Mouse (Mus musculus) heart, embryonic 10.5 days (tissue): ENCODE results near the gene Cyp27a1. TPM values are rescaled to one million over a fixed set of nuclear protein-coding genes. Genes with fewer than 3 reads are reported as not detected.

Source experiments
- DNase-seq: peaks from one replicate; pipeline ENCODE4 v3.0.0-alpha.2; 2017; ENCODE audit warnings: low spot score
- H3K27ac ChIP-seq: fragments of 300-500 bp; sonication (generic); 2 replicates; pipeline ENCODE4 v1.5.1; 2016; ENCODE audit warnings: mild to moderate bottlenecking
- H3K27me3 ChIP-seq: fragments of 300-500 bp; sonication (generic); 2 replicates; pipeline ENCODE4 v1.6.1; 2016; ENCODE audit warnings: mild to moderate bottlenecking; ENCODE audit not compliant: poor library complexity, insufficient read depth, severe bottlenecking
- H3K36me3 ChIP-seq: fragments of 300-500 bp; sonication (generic); 2 replicates; pipeline ENCODE4 v1.6.1; 2016; ENCODE audit warnings: mild to moderate bottlenecking, moderate library complexity
- H3K4me1 ChIP-seq: fragments of 300-500 bp; sonication (generic); 2 replicates; pipeline ENCODE4 v1.6.1; 2016; ENCODE audit warnings: mild to moderate bottlenecking
- H3K4me3 ChIP-seq: fragments of 300-500 bp; sonication (generic); 2 replicates; pipeline ENCODE4 v1.5.1; 2016; ENCODE audit warnings: mild to moderate bottlenecking, moderate library complexity
- H3K9me3 ChIP-seq: fragments of 300-500 bp; sonication (generic); 2 replicates; pipeline ENCODE4 v1.6.1; 2016; ENCODE audit warnings: mild to moderate bottlenecking, moderate library complexity
- WGBS: fragments of 180-500 bp; shearing (Covaris S2); methylation state at CpG from one replicate; pipeline ENCODE4 v1.1.7; 2016; 5-methylcytosine and 5-hydroxymethylcytosine counted together
- polyA plus RNA-seq: library from polyadenylated mRNA; unstranded; fragments of >200 nt; fragmentation: Nextera tagmentation; extraction: Ambion mirVana; gene quantifications from 2 replicates; pipeline ENCODE4 v1.2.1, GENCODE M21; 2016

Gene Cyp27a1
- polyA plus RNA-seq, 1 experiment from 2014 or later = 11.4 TPM

DNA sequence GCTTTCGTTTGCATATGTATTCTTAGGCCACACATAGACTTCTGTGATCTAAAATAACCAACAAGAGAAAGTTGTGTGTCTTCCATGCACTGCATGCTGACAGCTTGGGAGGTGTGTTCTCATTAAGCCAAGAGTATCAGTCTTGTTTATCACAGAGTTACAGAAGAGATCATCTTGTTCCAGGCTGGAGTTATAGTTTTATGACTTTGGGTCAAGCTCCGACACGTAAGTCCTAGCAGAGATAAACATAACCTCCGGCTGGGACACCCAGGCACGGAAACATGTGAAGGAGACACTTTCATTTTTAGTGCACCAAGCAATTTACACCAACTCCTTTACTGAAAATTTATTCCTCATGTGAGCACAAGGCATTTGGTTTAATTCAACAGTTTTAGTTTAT lies 12.7 kb downstream of the Cyp27a1 start:
- Histone ChIP-seq H3K27ac (no peak overlapping the region), H3K4me3 (no peak overlapping the region), H3K36me3 (no peaks in the 10 kb centered on the region), H3K4me1 (0 out of 2 replicates have a peak, but pooled peaks cover 3% of the 10 kb centered on the region), H3K9me3 (no peaks in the 10 kb centered on the region), H3K27me3 (no peaks in the 10 kb centered on the region)
- WGBS = 71% methylated on average over 5 of the region's 5 CpGs
- DNase-seq = no peak

DNA sequence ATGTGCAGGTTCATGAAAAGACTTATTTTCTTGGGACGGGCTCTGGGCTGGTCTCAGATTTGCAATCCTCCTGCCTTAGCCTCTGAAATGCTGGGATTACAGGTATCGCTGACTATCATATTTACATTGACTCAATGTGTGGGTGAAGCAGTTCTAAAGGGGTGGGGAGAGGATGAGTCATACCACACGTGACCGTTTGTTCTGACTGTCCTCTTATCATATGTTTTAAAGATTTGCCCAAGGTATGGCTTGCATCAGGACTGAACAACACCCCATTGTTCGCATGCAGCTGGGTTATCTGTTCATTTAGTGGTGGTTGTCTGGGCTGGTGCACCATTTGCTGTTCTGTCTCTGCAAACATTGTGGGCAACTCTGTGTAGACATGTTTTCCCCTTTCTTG lies 13.3 kb downstream of the Cyp27a1 start:
- Histone ChIP-seq H3K36me3 (no peaks in the 10 kb centered on the region), H3K27me3 (no peaks in the 10 kb centered on the region), H3K4me3 (no peak overlapping the region), H3K27ac (no peak overlapping the region), H3K9me3 (no peaks in the 10 kb centered on the region), H3K4me1 (0 out of 2 replicates have a peak, but pooled peaks cover 3% of the 10 kb centered on the region)
- WGBS = 69% methylated on average over 5 of the region's 5 CpGs
- no peak for DNase-seq

- H3K36me3 ChIP-seq = no peaks in the 10 kb centered on the region
- no peak overlapping the region for H3K27ac ChIP-seq
- H3K27me3 ChIP-seq = no peaks in the 10 kb centered on the region
- no peaks in the 10 kb centered on the region for H3K9me3 ChIP-seq
- DNase-seq = no peak
- 68% methylated on average over 8 of the region's 8 CpGs for WGBS
- 0 out of 2 replicates have a peak, but pooled peaks cover 3% of the 10 kb centered on the region for H3K4me1 ChIP-seq
- H3K4me3 ChIP-seq = no peak overlapping the region
Measured at GRCm38 (mm10) chr1:74728446-74728845, 15.1 kb downstream of the Cyp27a1 start.

DNA sequence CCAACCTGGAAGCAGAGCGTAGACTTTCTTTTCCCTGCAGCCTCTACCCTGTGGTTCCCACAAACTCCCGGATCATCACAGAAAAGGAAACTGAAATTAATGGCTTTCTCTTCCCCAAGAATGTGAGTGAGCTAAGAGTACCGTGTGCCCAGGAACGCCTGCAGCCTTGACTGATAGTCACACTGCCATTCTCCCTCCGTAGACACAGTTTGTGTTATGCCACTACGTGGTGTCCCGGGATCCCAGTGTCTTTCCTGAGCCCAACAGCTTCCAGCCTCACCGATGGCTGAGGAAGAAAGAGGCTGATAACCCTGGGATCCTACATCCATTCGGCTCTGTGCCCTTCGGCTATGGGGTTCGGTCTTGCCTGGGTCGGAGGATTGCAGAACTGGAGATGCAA lies 23.6 kb downstream of the Cyp27a1 start:
- WGBS = 82% methylated on average over 12 of the region's 12 CpGs
- DNase-seq = no peak
- Histone ChIP-seq H3K4me1 (peaks cover 4% of the 10 kb centered on the region; the same call in 1 of the 2 replicates), H3K4me3 (no peak overlapping the region), H3K27ac (no peak overlapping the region), H3K27me3 (peaks cover 4% of the 10 kb centered on the region; the same call in 1 of the 2 replicates), H3K36me3 (peaks cover 4% of the 10 kb centered on the region; the same call in 1 of the 2 replicates), H3K9me3 (no peaks in the 10 kb centered on the region)

DNA sequence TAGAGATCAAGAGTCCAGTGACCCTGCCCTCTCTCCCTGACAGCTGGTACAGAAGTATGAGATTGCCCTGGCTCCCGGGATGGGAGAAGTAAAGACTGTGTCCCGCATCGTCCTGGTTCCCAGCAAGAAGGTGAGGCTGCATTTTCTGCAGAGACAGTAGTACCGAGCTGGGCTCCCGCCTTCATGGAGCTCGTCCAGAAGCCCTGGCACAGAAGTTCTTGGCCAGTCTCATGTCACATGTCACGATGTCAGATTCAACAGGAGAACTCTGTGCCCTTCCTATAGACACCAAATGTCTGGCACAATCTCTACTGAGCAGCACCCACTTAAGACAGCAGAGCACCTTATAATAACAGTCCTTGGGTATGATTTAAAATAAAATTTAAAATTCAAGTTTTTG lies 24.1 kb downstream of the Cyp27a1 start:
- no peak for DNase-seq
- Histone ChIP-seq H3K9me3 (no peaks in the 10 kb centered on the region), H3K4me1 (peaks cover 4% of the 10 kb centered on the region; the same call in 1 of the 2 replicates), H3K27me3 (peaks cover 4% of the 10 kb centered on the region; the same call in 1 of the 2 replicates), H3K27ac (no peak overlapping the region), H3K4me3 (no peak overlapping the region), H3K36me3 (peaks cover 4% of the 10 kb centered on the region; the same call in 1 of the 2 replicates)
- 88% methylated on average over 7 of the region's 7 CpGs for WGBS

DNA sequence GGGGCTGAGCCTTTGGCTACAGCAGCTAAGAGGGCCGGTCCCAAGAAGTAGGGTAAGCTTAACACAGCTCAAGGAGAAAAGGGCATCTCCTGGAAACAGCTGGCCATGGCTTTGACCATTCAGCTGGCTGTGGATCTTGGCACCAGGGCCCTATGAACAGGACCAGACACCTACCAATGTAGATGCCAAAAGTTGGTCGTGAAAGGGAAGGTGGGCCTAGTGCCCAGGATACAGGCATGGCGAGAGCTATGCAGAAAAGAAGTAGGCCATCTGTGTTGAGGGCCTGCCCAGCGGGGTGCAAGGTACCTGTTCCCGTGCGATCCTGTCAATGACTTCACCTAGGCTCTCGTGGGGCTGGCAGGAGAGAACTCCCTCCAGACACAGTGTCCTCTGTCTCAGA lies 27.5 kb downstream of the Cyp27a1 start:
- H3K4me3 ChIP-seq = no peak overlapping the region
- H3K9me3 ChIP-seq = no peaks in the 10 kb centered on the region
- peaks cover 2% of the 10 kb centered on the region; the same call in 1 of the 2 replicates for H3K4me1 ChIP-seq
- 82% methylated on average over 7 of the region's 7 CpGs for WGBS
- DNase-seq = no peak
- peaks cover 4% of the 10 kb centered on the region; the same call in 1 of the 2 replicates for H3K36me3 ChIP-seq
- H3K27me3 ChIP-seq = peaks cover 18% of the 10 kb centered on the region
- no peak overlapping the region for H3K27ac ChIP-seq

- DNase-seq = no peak
- no peak overlapping the region for H3K4me3 ChIP-seq
- peaks cover 23% of the 10 kb centered on the region for H3K4me1 ChIP-seq
- no peaks in the 10 kb centered on the region for H3K9me3 ChIP-seq
- peaks cover 48% of the 10 kb centered on the region for H3K27me3 ChIP-seq
- no peaks in the 10 kb centered on the region for H3K36me3 ChIP-seq
- H3K27ac ChIP-seq = no peak overlapping the region
- WGBS = 76% methylated on average over 5 of the region's 5 CpGs
Measured at GRCm38 (mm10) chr1:74747335-74747734, 34.0 kb downstream of the Cyp27a1 start.

GRCm38 (mm10) chr1:74748643-74749271 lies 35.4 kb downstream of the Cyp27a1 start, which contains the start of gene Prkag3:
Gene Prkag3 (minus strand): TSS chr1:74749221.
- Histone ChIP-seq H3K27me3 (peaks cover 48% of the 10 kb centered on the region), H3K27ac (peak within 1 kb of the TSS; percentile 87), H3K36me3 (no peaks in the 10 kb centered on the region), H3K4me3 (peak within 1 kb of the TSS; percentile 54), H3K4me1 (peaks cover 23% of the 10 kb centered on the region), H3K9me3 (no peaks in the 10 kb centered on the region)
- 9% methylated on average over 30 of the region's 30 CpGs for WGBS
- DNase-seq = peak; percentile 87

DNA sequence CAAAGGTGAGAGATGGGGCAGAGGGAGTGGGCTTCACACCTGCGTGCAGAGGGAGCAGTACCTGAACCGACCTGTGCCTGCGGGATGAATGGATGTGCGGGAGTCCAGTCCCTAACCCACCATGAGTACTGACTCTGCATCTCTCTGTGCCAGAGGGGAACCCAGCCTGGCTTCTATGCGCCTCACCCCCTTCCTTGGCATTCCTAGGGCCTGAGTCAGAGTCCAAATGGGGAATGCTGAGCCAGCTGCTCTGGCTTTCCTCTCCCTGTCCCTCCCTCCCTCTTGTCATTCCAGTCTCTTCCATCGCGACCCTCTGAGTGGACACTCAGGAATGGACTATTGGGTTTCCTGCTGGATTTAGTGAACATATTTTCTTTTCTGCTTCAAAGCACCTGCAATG lies 35.9 kb downstream of the Cyp27a1 start:
- Histone ChIP-seq H3K4me3 (peak overlapping the region; percentile 54), H3K9me3 (no peaks in the 10 kb centered on the region), H3K36me3 (no peaks in the 10 kb centered on the region), H3K4me1 (peaks cover 23% of the 10 kb centered on the region), H3K27ac (peak overlapping the region; percentile 87), H3K27me3 (peaks cover 47% of the 10 kb centered on the region)
- WGBS = 43% methylated on average over 7 of the region's 7 CpGs
- peak; percentile 92 for DNase-seq

- Histone ChIP-seq H3K9me3 (no peaks in the 10 kb centered on the region), H3K27me3 (peaks cover 35% of the 10 kb centered on the region), H3K36me3 (no peaks in the 10 kb centered on the region), H3K4me3 (no peak overlapping the region), H3K4me1 (peaks cover 23% of the 10 kb centered on the region), H3K27ac (no peak overlapping the region)
- no peak for DNase-seq
- WGBS = 79% methylated on average over 4 of the region's 4 CpGs
Measured at GRCm38 (mm10) chr1:74750683-74751082, 37.3 kb downstream of the Cyp27a1 start.

- Histone ChIP-seq H3K9me3 (no peaks in the 10 kb centered on the region), H3K4me1 (peaks cover 22% of the 10 kb centered on the region), H3K27ac (no peak overlapping the region), H3K4me3 (no peak overlapping the region), H3K27me3 (peaks cover 23% of the 10 kb centered on the region), H3K36me3 (no peaks in the 10 kb centered on the region)
- DNase-seq = no peak
- 79% methylated on average over 8 of the region's 8 CpGs for WGBS
Measured at GRCm38 (mm10) chr1:74752150-74752549, 38.8 kb downstream of the Cyp27a1 start.

- H3K4me3 ChIP-seq = no peak overlapping the region
- H3K9me3 ChIP-seq = no peaks in the 10 kb centered on the region
- no peak for DNase-seq
- WGBS = 90% methylated on average over 3 of the region's 3 CpGs
- peaks cover 16% of the 10 kb centered on the region for H3K4me1 ChIP-seq
- H3K27me3 ChIP-seq = peaks cover 17% of the 10 kb centered on the region; the same call in 1 of the 2 replicates
- H3K27ac ChIP-seq = no peak overlapping the region
- no peaks in the 10 kb centered on the region for H3K36me3 ChIP-seq
Measured at GRCm38 (mm10) chr1:74752833-74753232, 39.5 kb downstream of the Cyp27a1 start.

GRCm38 (mm10) chr1:74753266-74753974 lies 40.0 kb downstream of the Cyp27a1 start:
- H3K9me3 ChIP-seq = no peaks in the 10 kb centered on the region
- no peaks in the 10 kb centered on the region for H3K36me3 ChIP-seq
- no peak overlapping the region for H3K4me3 ChIP-seq
- no peak overlapping the region for H3K27ac ChIP-seq
- no peak for DNase-seq
- 79% methylated on average over 8 of the region's 8 CpGs for WGBS
- H3K4me1 ChIP-seq = peaks cover 14% of the 10 kb centered on the region
- H3K27me3 ChIP-seq = peaks cover 11% of the 10 kb centered on the region; the same call in 1 of the 2 replicates
